Mouse (Mus musculus) ES-Bruce4 (cell line): ENCODE results near the gene Gdf1. TPM values are rescaled to one million over a fixed set of nuclear protein-coding genes. Genes with fewer than 3 reads are reported as not detected.

ENCODE experiments used
- H3K27ac ChIP-seq: 2 replicates; pipeline ENCODE4 v1.5.1; 2012; ENCODE audit warnings: low read length, inconsistent platforms; ENCODE audit not compliant: insufficient read depth
- H3K27me3 ChIP-seq: 2 replicates; pipeline ENCODE4 v1.6.1; 2012; ENCODE audit warnings: mild to moderate bottlenecking, low read length, inconsistent platforms; ENCODE audit not compliant: control insufficient read depth, poor library complexity, insufficient read depth, severe bottlenecking
- H3K36me3 ChIP-seq: 2 replicates; pipeline ENCODE4 v1.6.1; 2012; ENCODE audit warnings: inconsistent platforms, mild to moderate bottlenecking, low read length, moderate library complexity; ENCODE audit not compliant: control insufficient read depth, poor library complexity, insufficient read depth, severe bottlenecking
- H3K4me1 ChIP-seq: one replicate; pipeline ENCODE4 v1.8.1; 2011; ENCODE audit warnings: low read length; ENCODE audit not compliant: control insufficient read depth, insufficient read depth
- H3K4me3 ChIP-seq: 2 replicates; pipeline ENCODE4 v1.5.1; 2011; ENCODE audit warnings: low read depth, mild to moderate bottlenecking, low read length
- H3K9ac ChIP-seq: 2 replicates; pipeline ENCODE4 v1.6.1; 2012; ENCODE audit warnings: low read depth, mild to moderate bottlenecking, inconsistent platforms; ENCODE audit not compliant: poor library complexity, severe bottlenecking
- H3K9me3 ChIP-seq: replicated peaks from 2 replicates; pipeline ENCODE4 v1.6.1; 2012; ENCODE audit warnings: mild to moderate bottlenecking, low read length, inconsistent platforms; ENCODE audit not compliant: control insufficient read depth, poor library complexity, insufficient read depth, severe bottlenecking
- CTCF ChIP-seq: IDR thresholded peaks from one replicate; pipeline ENCODE4 v1.8.1; 2011; ENCODE audit warnings: low read depth, low read length
- EP300 ChIP-seq: IDR thresholded peaks from 2 replicates; pipeline ENCODE4 v1.6.1; 2011; ENCODE audit warnings: low read depth, low read length; ENCODE audit not compliant: insufficient read depth
- POLR2A ChIP-seq: IDR thresholded peaks from one replicate; pipeline ENCODE4 v1.8.1; 2011; ENCODE audit warnings: low read length; ENCODE audit not compliant: insufficient read depth
- polyA plus RNA-seq: library from polyadenylated mRNA; stranded (reverse); fragments of >200 nt; gene quantifications from 2 replicates; pipeline ENCODE4 v1.2.4, GENCODE M21; 2011; ENCODE audit warnings: low read depth; ENCODE audit not compliant: missing spikeins, insufficient read depth, insufficient read length

The Gdf1 gene
- polyA plus RNA-seq, result 1.0 TPM in 1 of 2 replicates, not detected in the other

- Histone ChIP-seq H3K9me3 (no peaks in the 10 kb centered on the region), H3K4me1 (peaks cover 2% of the 10 kb centered on the region), H3K4me3 (peak within 1 kb of the TSS; percentile 32), H3K27ac (no peak within 1 kb of the TSS), H3K36me3 (peaks cover 14% of the 10 kb centered on the region), H3K9ac (peak within 1 kb of the TSS; percentile 55), H3K27me3 (no peaks in the 10 kb centered on the region)
- no peak for TF ChIP-seq POLR2A
- TF ChIP-seq EP300, result no peak
- TF ChIP-seq CTCF, result no peak
These were observed at the start of gene Gdf1 for GRCm38 (mm10) chr8:70329124-70329834. Gdf1 (plus strand) TSS chr8:70329817.

DNA sequence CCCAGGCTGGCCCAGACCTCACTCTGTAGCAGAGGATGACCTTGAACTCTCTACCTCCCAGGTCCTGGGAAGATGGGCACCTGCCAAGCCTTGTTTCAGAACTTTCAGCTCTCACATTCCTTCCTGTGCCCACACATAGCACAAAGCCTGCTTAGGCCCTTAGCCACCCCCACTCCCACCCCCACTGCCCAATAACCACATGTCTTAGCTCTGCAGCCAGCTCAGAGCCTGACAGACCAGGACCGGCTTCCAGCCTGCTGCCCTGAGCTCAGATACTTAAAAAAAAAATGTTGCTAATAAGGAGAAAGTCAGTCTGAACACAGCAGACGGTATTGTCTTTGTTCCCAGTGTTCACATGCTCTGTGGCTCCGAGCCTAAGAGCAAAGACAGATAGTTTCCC is 48.6 kb upstream of the Gdf1 start:
- Histone ChIP-seq H3K36me3 (peaks cover 10% of the 10 kb centered on the region), H3K27ac (peak overlapping the region; percentile 8; the same call in 1 of the 2 replicates), H3K27me3 (no peaks in the 10 kb centered on the region), H3K4me1 (peaks cover 6% of the 10 kb centered on the region), H3K9me3 (no peaks in the 10 kb centered on the region), H3K9ac (peak overlapping the region; percentile 41; the same call in 1 of the 2 replicates), H3K4me3 (no peak overlapping the region)
- no peak for TF ChIP-seq POLR2A
- no peak for TF ChIP-seq EP300
- TF ChIP-seq CTCF, result no peak

GRCm38 (mm10) chr8:70282603-70283135 is 46.9 kb upstream of the Gdf1 start, which contains the start of gene Homer3:
Homer3 (plus strand) TSS chr8:70282827.
- no peaks in the 10 kb centered on the region for H3K27me3 ChIP-seq
- peak within 1 kb of the TSS; percentile 98 for H3K9ac ChIP-seq
- peaks cover 6% of the 10 kb centered on the region; the same call in 1 of the 2 replicates for H3K9me3 ChIP-seq
- peak within 1 kb of the TSS; percentile 68 for H3K4me3 ChIP-seq
- peak; percentile 62 for TF ChIP-seq CTCF
- TF ChIP-seq EP300, result peak; percentile 33; the same call in 1 of the 2 replicates
- peak; percentile 74 for TF ChIP-seq POLR2A
- peak within 1 kb of the TSS; percentile 29 for H3K27ac ChIP-seq
- peaks cover 22% of the 10 kb centered on the region for H3K36me3 ChIP-seq
- peaks cover 2% of the 10 kb centered on the region for H3K4me1 ChIP-seq

GRCm38 (mm10) chr8:70283136-70284077 is 46.2 kb upstream of the Gdf1 start:
- Histone ChIP-seq H3K4me1 (peaks cover 2% of the 10 kb centered on the region), H3K27me3 (no peaks in the 10 kb centered on the region)
- TF ChIP-seq POLR2A (no peak), CTCF (no peak), EP300 (no peak)

DNA sequence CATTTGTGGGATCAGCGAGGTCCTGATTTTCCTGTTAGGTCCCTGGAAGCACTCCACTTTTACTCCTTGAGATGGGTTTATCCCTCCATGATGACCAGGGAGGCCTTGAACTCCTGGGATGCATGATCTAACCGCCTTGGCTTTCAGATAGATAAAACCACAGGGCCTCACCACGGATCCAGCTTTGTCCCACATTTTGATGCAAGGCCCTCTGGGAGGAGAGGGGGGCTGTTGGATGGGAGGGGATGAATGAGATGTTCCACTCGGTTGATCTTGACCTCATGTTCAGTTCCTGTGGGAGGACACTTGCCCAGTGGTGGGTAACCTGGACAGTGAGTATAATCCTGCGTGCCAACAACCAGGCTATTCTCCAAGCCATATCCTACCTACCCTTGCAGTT is 45.2 kb upstream of the Gdf1 start:
- H3K9me3 ChIP-seq, result peaks cover 6% of the 10 kb centered on the region; the same call in 1 of the 2 replicates
- no peak overlapping the region for H3K9ac ChIP-seq
- TF ChIP-seq CTCF, result no peak
- TF ChIP-seq POLR2A, result no peak
- TF ChIP-seq EP300, result no peak
- peaks cover 26% of the 10 kb centered on the region for H3K36me3 ChIP-seq
- H3K4me3 ChIP-seq, result no peak overlapping the region
- peaks cover 2% of the 10 kb centered on the region for H3K4me1 ChIP-seq
- H3K27ac ChIP-seq, result no peak overlapping the region
- no peaks in the 10 kb centered on the region for H3K27me3 ChIP-seq

More at GRCm38 (mm10) chr8:70283136-70284077, 46.2 kb upstream of the Gdf1 start:
- peaks cover 22% of the 10 kb centered on the region for H3K36me3 ChIP-seq
- H3K9ac ChIP-seq, result peak overlapping the region; percentile 98
- peak overlapping the region; percentile 68 for H3K4me3 ChIP-seq
- H3K27ac ChIP-seq, result no peak overlapping the region
- peaks cover 6% of the 10 kb centered on the region; the same call in 1 of the 2 replicates for H3K9me3 ChIP-seq
